Mouse (Mus musculus): ENCODE measurements at regions not wholly inside any gene's neighbourhood (a gene's known extent, or its start where the extent isn't known, plus 50 kb on each side); places are given as distances from the start of the nearest gene placed in this dataset.

DNA sequence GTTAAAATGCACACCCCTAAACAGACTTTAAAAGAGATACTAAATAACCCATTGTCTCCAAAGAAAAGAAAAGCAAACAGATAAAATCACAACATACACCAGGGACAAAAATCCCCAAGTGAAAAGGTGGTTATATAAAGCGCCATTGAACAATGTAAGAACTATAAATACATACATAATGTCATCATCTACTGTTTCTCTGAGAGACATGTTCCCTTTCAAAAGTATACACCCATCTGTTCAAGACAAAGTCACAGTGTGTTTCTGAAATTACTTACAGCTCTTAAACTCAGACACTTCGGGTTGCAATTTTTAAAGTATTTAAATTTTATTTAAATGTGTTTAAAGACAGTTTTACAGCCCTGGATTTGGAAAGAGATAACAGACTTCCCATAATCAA, 68.8 kb upstream of the Celf2 start:
- TF ChIP-seq CTCF (IDR thresholded peaks at IDR 0.05; ENCODE audit: low read depth) = no peak
- no peak for TF ChIP-seq EP300 (optimal IDR thresholded peaks at IDR 0.05)
